Mouse (Mus musculus): ENCODE results near the gene Fam222b. TPM values are rescaled to one million over a fixed set of nuclear protein-coding genes. Genes with fewer than 3 reads are reported as not detected.
"Not testable (repeated sequence)": the region's sequence is repeated elsewhere in the genome, so short reads cannot be mapped to it uniquely, and the experiment has no call there.

Gene Fam222b
- total RNA-seq, 2 experiments from 2014 or later, result 14.7 to 15.3 TPM

DNA sequence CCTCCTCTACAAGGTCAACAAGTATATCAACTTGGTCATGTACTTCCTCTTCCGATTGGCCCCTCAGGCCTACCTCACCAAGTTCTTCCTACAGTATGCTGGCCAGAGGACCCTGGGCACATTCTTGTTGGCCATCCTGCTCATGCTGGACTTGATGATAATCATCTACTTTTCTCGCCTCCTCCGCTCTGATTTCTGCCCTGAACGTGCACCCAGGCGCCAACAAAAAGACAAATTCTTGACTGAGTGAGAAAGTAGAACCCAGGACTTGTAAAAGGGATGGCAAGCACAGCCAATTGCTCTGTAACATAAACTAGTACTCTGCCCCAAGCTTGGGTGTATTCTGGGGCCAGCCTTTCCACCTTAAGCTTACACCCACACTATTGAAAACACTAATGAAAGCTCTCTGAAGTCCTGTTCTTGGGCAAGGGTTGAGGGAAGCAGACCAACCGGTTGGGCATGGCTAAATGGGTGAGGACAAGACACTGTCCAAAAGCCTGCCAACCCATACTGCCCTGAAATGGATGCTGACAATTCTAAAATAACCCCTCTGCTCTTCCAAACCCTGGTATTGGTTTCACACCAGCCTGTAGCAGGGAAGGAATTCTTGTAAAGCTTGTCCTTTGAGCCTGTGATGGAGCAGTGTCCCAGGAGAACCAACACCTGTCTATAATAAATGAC is 85.8 kb downstream of the Fam222b start:
- no peak for DNase-seq

GRCm38 (mm10) chr11:78181830-78182357 is 87.4 kb downstream of the Fam222b start:
- no peak for DNase-seq

- no peak for DNase-seq
These were observed 88.0 kb downstream of the Fam222b start for GRCm38 (mm10) chr11:78182450-78182849.

GRCm38 (mm10) chr11:78182961-78183844 is 88.7 kb downstream of the Fam222b start, which contains the start of gene Rpl23a:
Gene Rpl23a (minus strand): TSS chr11:78183584.
- peak; percentile 85 for DNase-seq

GRCm38 (mm10) chr11:78183884-78184514 is 89.5 kb downstream of the Fam222b start:
- DNase-seq, result no peak

- DNase-seq, result not testable (repeated sequence)
These were observed 90.2 kb downstream of the Fam222b start for GRCm38 (mm10) chr11:78184702-78185101.

GRCm38 (mm10) chr11:78188331-78189233 is 94.1 kb downstream of the Fam222b start, which contains the start of gene Rab34:
Gene Rab34 (plus strand): TSS chr11:78188430.
- peak; percentile 89 for DNase-seq

DNA sequence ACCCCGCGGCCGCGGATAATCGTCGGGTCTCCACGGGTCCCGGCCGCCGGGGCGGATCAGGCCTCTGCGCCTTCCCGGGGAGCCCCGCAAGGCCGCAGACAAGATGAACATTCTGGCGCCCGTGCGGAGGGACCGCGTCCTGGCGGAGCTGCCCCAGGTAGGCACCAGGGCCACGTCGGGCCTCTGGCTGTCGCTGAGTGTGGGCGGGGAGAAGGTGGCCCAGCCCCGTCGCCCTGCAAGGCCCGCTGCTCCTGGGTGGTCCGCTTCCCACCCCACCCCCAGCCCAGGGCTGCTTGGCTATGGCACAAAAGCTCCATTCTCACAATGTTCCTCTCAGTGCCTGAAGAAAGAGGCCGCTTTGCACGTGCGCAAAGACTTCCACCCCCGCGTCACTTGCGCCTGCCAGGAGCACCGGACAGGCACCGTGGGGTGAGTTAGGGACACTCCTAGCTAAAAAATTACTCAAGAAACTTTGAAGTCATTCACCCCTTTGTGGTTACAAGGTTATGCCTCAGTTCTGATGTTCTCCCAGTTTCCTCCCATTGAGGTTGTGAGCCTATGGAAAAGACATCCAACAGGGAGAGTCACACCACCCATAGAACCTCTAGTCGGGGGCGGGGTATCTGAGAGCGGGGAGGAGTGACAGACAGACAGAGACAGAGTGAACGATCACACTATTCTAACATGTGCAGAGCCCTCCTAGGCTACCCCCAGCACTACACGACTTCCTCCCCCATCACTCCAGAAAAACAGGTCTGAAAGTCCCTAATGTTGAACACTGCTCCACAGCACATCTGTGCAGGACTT is 95.0 kb downstream of the Fam222b start:
- DNase-seq, result peak; percentile 83

- no peak for DNase-seq
These were observed 95.6 kb downstream of the Fam222b start for GRCm38 (mm10) chr11:78190041-78190440.

- no peak for DNase-seq
These were observed 98.7 kb downstream of the Fam222b start, which contains the start of gene Proca1 for GRCm38 (mm10) chr11:78193113-78193512. Gene Proca1 (plus strand): TSS chr11:78193392.

GRCm38 (mm10) chr11:78194411-78195100 is 100.1 kb downstream of the Fam222b start:
- DNase-seq, result peak; percentile 90

DNA sequence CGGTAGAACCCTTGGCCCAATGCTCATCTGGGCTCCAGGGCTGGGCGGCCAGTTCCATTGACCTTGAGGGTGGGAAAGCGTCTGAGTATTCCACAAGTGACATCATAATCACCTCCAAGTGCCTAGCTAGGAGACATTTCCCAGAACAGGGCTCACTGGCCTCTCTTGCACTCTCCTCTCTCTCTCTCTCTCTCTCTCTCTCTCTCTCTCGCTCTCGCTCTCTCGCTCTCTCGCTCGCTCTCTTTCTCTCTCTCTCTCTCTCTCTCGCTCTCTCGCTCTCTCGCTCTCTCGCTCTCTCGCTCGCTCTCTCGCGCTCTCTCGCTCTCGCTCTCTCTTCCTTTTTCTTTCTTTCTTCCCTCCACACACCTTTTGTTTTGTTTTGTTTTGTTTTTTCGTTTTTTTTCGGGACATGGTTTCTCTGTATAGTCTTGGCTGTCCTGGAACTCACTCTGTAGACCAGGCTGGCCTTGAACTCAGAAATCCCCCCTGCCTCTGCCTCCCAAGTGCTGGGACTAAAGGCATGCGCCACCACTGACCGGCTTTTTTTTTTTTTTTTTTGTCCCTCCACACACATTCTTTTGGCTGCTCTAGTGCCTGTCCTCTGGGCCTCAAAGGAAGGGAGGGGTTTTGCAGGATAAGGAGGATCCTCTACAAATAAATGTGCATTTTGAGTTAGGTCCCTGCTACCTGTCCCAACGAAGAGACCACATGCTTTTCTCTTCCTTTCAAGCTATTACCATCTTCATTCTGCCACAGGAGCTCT is 100.8 kb downstream of the Fam222b start:
- no peak for DNase-seq

DNA sequence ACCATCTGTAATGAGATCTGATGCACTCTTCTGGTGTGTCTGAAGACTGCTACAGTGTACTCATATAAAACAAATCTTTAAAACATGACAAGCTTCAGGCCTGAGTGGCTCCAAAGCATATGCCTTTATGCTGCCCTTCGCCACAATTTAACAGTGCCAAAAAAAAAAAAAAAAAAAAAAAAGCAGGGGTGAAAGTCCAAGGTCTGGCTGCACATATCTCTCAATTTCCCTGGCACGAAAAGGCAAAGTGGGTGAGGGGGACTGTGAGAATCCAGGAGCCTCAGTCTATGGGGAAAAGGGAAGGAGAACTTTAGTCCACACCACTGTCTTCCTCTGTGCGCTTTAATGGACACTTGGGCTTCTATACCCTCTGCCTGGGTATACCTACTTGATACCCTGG is 107.9 kb downstream of the Fam222b start:
- DNase-seq, result no peak

DNA sequence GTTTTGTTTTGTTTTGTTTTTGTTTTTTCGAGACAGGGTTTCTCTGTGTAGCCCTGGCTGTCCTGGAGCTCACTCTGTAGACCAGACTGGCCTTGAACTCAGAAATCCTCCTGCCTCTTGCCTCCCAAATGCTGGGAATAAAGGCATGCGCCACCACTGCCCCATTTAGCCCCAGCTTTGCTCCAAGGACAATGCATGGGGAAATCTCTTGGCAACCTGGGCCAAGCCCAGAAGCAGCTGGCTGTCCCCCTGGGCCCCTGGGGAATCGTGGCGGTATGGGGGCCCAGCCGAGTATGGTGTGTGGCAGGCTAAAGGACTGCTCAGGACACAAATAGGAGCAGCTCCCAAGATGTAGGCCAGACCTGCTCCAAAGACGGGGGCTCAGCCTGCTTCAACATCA is 109.8 kb downstream of the Fam222b start:
- DNase-seq, result peak; percentile 50

- no peak for DNase-seq
These were observed 111.1 kb downstream of the Fam222b start for GRCm38 (mm10) chr11:78205361-78206206.
